Mouse (Mus musculus): ENCODE data around the gene Hs3st5. TPM values are rescaled to one million over a fixed set of nuclear protein-coding genes. Genes with fewer than 3 reads are reported as not detected.
A peak's percentile ranks its signal among the peaks of the same experiment; 100 is the strongest.
"Not testable (repeated sequence)": the region's sequence is repeated elsewhere in the genome, so short reads cannot be mapped to it uniquely, and the experiment has no call there.

The Hs3st5 gene
- total RNA-seq (2022) = 1 to 10 TPM; 1.3 to 2.3 (median 1.8) TPM

DNA sequence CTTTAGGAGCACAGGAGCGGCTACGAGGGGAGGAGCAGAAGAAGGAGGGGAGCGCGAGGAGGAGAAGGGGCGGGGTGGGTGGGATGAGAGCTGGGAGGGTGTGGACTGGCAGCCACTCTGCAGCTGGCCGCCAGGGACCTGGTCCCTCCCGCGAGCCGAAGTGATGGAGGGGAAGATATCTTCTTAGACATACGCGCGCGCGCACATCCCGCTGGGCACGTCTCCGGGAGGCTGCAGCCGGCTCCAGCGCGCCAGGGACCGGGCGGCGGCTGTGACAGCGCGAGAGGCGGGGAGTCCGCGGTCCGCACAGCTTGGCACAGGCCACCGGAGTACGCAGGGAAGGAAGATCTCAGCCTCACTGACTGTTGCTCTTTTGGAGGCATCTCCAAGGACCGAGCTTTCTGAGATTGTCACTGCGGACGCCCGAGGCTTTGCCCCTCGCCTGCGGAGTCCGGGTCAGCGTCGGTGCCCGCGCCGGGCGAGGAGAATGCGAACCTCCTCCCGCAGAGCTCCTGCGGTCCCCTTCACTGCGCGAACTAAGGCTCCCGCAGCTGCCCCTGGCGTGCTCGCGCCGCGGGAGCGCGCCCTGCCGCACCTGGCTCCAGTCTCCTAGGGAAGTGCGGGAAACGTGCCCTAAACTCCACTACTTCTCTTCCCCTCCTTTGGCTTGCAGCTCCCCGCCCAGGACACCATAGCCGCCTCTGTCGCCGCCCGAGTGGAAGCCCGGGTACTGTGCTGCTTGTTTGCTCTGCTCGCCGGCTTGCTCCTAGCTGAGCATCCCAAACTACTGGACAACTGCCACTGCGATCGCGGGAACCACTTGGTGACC is at the start of gene Hs3st5:
Gene Hs3st5 (plus strand): TSS at position 88 of the 829 bp plus-strand sequence.
- DNase-seq (ENCODE audit: low spot score in 2 of 2) = peak; percentile 19 to 31

DNA sequence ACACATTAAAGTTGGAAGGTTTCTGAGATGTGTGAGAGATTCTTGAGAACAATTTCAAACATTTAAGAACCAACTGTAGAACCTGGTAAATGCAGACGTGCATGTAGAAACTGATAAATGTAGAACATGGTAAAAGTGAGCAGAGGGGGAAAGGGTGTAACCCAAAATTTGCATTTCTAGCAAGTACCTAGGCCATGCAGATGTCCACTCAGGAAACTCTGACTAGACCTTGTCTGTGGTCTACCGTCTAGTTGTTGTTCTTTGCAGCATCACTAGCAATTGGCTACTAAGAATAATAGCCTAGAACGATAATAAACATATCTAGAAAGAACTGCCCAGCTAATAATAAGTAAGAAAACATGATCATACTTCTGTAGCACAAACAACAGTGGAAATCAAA is 38.0 kb upstream of the Hs3st5 start:
- DNase-seq (ENCODE audit: low spot score in 2 of 2) = no peak

DNA sequence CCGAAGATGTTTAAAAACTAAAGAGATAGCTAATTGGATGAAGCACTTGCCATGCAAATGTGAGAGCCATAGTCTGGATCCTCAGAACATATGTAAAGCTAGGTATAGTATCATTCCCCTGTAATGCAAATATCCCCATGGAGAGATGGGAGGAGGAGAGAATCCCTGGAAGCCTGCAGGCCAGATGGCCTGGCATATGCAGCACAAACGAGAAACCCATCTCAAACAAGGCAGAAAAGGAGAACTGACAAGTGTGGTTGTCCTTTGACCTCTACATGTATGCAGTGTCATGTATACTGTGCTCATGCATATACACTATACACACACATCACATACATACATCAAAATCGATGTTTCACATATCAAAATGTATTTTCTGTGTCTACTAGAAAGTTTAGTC is 35.5 kb upstream of the Hs3st5 start:
- no peak for DNase-seq (ENCODE audit: low spot score in 2 of 2)

DNA sequence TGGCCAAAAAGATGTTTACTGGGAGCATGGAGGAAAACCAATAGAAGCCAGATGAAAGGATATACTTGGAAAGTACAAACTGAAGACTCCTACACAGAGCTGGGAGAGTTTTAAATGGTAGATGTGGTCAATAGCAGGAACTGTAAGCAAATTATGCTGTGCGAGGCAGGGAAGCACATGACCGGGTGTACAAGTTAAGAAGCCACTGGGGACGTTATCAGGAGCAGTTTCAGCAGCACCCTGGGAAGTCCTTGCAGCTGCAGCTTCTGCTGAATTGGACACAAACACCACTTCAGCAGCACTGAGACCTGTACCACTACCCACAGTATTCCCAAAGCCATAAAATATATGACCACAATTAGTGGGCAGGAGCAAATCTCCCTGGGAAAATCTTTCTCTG is 31.8 kb upstream of the Hs3st5 start:
- no peak for DNase-seq (ENCODE audit: low spot score in 2 of 2)

DNA sequence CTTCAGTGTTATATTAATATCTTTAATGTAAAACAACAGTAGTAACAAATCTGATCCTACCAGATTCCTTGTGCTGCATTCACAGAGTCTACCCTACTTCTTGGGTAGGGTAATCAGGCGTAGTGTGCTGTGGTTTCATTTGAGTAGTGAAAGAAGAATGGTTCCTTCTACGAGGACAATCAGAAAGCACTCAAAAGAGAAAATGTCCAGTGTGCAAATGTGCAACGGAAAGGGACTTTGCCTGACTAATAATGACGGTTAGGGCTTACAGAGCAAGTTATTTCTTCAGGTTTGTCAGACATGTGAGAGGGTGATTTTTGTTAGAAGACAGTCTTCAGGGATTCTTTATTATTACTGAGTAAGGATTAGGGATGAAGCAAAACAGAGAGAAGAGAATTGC is 29.1 kb upstream of the Hs3st5 start:
- DNase-seq (ENCODE audit: low spot score in 2 of 2) = no peak

DNA sequence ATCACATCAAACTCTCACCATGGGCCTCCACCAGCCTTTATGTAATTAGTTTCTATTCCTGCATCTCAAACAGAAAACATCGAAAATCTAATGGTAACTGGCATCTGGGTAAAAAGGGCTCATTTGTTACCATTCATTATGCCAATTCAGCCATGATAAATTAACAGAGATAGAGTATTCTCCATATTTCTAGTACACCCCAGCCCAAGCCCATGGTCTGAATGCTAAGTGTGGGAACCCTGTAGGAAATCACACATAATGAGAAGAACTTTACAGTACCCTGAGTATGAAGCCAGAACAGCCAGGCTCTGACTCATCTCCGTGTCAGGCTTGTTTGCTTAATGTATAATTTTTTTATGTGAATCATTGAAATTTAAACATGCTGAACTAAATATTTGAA is 23.3 kb upstream of the Hs3st5 start:
- DNase-seq (ENCODE audit: low spot score in 2 of 2) = no peak

DNA sequence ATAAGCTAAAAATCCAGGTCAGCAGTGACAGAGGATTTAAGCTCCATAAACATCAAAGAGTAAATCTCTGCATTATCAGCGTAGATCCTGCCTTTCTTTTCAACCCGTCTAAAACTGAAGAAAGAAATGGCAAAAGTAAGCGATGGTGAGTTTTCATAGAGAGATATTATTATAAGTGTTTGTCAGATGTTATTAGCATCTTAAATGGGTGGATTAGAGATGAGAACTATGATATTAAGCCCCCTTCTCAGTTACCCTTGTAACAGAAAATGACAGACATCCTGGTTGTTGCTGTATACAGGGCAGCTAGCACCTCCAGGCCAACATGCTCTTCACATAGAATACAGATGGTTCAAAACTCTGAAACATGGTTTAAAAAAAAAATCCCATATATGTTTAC is 22.6 kb upstream of the Hs3st5 start:
- no peak for DNase-seq (ENCODE audit: low spot score in 2 of 2)

DNA sequence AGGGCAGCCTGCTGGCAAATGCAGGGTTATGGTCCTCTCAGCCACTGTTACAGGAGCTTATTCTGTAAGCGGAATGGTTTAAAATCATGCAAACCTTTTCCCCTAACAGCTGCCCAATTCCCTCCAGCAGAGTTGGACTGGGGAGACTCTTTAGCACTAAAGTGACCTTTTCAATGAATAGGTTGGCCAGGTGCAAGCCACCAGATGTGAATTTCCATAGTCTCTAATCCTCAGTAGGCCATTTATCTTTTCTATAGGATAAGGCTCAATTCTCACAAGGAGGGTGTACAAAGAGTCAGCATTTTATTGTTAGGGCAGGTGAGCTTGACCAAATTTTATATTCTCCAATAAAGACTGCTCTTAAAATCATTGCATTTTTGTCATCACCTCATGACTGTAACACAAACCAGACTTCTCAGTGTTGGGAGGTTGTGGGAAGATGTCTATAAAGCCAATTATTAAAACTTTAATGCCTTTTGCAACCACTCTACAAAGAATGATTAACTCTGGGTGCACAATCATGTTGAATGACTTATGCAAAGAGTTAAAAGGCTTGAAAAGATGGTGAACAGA is 21.8 kb upstream of the Hs3st5 start:
- no peak for DNase-seq (ENCODE audit: low spot score in 2 of 2)

DNA sequence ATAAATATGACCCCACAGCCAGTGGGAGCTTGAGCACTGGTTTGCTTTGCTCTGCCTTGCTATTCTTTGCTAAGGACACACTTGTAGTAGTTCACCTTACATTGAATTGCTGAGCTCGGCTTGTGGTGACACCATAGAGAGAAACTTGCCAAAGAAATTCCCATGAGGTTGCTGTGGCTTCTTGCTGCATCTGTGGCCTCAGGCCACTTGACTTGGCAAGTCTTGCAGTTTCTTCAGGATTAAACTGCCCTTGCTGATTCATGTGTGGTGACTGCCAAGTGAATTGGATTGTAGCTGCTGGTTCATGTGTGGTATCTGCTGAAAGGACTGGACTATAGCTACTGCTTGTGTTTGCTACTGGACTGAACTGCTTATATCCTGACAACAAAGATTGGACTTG is 13.0 kb upstream of the Hs3st5 start:
- no peak for DNase-seq (ENCODE audit: low spot score in 2 of 2)

DNA sequence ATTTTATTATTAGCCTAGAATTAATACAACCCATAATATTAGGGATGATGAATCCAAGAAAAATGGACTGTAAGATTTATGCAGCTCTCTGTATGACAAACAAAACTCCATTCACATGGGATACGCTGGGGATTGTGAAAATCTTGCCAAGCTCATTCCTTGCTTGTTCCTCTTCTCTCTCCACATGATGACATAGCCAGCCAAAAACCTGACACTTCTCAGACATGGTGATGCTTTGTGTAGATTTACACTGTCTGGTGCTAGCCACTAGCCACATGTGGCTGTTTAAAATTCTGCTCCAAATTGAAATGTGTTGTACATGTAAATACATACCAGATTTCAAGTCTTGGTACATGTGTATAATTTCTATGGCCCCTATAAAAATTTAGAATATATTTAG is 6.9 kb upstream of the Hs3st5 start:
- no peak for DNase-seq (ENCODE audit: low spot score in 2 of 2)

DNA sequence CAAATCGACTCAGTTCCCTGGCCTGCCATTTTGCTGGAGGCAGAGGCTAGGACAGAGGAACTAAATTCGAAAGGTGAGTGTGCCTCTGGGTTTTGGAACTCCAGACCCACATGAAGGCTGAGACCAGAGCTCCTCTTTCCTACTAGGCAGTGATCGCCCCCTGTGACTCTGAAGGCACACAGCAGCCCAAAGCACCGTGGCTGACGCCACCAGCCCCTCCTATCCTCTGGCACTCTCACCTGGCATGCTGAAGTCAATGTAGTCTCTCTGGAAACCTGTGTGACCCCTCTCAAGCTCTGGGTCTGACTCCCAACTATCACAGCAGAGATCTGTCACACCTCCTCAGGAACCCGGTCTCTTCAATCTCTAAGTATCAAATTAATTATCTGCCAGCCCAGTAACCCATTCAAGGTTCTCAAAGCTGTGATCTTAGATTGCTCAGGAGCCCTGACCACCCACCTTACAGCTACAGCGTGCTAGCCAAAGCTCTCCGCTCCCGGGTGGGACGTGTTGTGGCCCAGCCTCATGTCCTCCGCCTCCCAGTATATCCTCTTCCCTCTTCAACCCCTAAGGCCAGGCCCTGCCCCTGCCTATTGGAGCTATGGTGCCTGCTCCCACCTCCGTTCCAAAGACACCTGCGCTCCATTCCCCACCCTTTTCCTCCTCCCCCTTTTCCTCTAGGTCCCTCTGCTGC is 434 bp upstream of the Hs3st5 start:
- no peak for DNase-seq (ENCODE audit: low spot score in 2 of 2)

DNA sequence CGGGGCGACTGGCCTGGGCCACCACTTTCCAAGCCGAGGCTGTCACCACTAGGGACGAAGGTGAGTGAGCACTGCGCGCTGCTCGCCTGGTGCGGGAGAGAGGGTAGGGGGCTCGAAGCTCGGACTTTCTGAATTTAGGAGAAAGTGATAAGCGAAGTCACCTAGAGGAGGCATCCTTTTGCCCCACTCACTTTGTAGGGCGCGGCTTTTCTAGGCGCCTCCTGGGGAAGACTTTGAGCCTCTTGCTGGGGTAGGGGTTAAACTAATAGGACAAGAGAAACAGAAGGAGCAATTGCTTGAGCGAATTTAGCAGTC is 899 bp downstream of the Hs3st5 start:
- no peak for DNase-seq (ENCODE audit: low spot score in 2 of 2)

DNA sequence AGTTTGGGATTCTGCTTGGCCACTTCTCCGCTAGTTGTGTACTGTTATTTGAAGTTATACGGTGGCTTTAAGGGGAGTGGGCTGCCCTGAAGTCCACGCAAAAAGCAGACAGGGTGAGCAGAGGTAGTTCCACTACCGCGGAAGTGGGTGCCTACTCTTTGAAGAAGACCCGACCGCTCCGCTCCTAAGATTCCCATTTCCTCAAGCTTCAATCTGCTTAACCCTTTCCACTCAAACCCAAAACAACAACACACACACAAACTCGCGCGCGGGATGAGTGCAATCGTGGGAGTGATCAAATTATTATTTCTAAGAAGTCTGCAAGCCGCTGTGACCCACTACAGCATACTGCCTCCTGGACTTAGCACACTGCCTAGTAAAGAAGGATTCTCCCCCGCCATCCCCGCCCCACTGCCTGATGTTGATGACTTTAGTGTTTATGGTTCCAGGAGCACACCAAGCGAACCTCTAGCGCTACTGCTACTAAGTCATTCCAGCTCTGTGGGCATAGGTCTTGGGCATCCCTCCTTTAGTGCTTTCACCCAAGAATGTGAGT is 1.5 kb downstream of the Hs3st5 start:
- no peak for DNase-seq (ENCODE audit: low spot score in 2 of 2)

DNA sequence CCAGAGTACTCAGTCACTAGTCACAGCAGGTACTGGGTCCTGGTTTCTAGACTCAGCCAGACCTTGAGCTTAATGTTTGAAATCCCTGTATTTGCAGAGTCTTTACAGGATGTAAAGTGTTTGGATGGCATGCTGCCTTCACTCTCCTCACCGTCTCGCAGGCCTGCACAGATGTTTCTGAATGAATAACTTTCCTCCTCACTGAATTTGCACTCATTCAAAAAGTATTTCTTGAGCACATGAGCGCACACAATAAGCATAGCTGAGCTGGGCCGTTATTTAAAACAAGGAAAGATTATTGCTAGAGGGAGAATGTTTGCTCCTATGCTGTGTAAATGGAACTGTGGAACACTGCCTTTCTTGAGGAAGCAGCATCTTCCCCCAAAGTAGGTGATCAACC is 2.9 kb downstream of the Hs3st5 start:
- DNase-seq (ENCODE audit: low spot score in 2 of 2) = no peak

DNA sequence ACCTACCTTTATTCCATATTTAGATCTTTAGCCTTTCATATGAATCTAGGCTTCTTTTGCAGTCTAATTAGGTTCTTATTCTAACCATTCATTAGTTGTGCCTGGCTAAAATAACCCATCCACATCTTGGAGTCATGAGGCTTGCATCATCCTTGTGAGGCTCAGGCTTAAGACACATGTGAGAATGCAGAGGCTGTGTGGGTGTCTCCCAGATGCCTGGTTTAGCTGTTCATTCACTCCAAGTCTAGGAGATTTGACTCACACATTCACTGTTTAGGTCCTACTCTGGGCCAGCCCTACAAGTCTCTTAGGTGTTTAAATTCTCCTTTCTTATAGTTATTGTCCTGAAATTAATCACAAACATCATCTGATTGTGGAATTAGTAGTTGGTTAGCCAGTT is 17.3 kb downstream of the Hs3st5 start:
- no peak for DNase-seq (ENCODE audit: low spot score in 2 of 2)

DNA sequence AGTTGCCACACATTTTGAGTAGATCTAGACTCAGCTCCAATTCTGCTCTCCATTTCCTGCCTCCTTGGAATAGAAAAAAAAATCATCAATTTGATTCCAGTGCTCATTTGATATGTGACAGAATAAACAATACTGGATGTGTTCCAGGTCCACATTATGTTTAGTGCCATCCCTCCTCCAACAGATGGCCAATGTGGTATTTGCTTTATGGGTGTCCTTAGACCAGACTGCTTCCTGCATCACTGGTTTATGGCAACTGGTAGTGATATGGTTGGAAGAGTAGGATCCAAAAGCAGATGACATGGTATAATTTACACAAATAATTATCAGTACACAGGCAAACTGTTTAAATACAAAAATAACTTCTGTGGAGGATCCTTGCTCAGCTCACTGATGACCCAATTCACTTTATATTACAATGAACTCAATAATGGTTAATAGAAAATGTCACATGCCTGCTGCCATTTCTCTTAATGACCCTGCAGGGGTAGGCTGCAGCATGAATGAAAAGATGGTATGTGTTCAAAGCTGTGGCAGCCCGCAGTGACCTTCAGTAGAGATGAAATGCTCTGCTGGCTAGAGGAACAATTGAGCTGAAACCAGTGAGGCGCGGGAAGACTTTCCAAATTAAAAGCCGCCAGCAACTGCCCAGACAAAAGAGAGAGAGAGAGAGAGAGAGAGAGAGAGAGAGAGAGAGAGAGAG is 27.2 kb downstream of the Hs3st5 start:
- DNase-seq (ENCODE audit: low spot score in 2 of 2) = no peak

DNA sequence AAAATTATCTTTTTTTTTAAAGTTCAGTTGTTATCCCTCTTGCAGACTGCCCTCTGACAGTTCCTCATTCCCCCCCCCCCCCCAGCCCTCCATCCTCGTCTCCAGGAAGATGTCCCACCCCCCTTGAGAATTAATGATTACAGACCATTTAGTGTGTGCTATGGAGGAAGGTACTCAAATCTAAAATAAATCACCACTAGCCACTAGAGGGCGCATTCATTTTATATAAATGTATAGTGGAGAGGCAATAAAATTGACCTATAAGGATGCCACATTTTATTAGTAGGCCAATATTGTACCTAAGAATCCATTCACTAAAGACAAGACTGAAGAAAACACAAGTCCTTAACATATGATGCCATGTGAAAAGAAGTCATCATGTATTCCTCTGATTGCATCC is 40.0 kb downstream of the Hs3st5 start:
- no peak for DNase-seq (ENCODE audit: low spot score in 2 of 2)

DNA sequence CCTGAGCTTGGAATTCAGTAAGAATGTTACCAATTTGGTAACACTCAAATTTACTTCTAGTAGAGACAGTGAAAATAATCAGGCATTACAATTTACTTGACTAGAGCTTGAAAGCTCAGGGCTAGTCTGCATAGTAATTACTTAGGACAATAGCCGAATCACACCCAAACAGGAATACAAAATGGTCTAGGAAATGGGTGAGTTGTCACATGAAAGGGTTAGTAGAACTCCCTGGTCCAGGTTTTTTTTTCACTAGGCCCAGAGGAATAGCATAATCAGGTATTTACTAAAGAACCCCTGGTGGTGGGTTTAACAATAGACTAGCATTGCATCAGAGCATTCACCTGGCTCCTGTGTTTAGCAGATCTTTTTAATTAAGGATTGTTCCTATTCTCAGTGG is 41.1 kb downstream of the Hs3st5 start:
- not testable (repeated sequence) for DNase-seq (ENCODE audit: low spot score in 2 of 2)

DNA sequence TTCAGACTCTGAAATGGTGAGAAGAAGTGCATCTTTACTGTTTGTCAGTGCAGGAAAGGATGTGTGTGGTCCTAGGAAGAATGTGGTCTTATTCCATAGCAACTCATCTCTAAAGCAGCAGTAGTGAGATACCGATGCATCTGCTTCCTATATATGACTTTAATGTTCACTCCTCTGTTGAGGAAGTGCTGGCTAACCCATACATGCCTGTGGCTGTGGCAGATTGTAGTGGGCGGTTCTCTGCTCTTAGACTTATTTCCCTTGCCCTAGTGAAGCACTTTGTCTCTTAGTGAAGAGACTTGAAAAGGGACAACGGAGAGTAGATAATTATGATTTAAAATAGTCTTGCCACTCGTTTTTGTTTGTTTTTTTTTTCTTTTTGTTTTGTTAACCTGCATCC is 47.4 kb downstream of the Hs3st5 start:
- DNase-seq (ENCODE audit: low spot score in 2 of 2) = no peak

DNA sequence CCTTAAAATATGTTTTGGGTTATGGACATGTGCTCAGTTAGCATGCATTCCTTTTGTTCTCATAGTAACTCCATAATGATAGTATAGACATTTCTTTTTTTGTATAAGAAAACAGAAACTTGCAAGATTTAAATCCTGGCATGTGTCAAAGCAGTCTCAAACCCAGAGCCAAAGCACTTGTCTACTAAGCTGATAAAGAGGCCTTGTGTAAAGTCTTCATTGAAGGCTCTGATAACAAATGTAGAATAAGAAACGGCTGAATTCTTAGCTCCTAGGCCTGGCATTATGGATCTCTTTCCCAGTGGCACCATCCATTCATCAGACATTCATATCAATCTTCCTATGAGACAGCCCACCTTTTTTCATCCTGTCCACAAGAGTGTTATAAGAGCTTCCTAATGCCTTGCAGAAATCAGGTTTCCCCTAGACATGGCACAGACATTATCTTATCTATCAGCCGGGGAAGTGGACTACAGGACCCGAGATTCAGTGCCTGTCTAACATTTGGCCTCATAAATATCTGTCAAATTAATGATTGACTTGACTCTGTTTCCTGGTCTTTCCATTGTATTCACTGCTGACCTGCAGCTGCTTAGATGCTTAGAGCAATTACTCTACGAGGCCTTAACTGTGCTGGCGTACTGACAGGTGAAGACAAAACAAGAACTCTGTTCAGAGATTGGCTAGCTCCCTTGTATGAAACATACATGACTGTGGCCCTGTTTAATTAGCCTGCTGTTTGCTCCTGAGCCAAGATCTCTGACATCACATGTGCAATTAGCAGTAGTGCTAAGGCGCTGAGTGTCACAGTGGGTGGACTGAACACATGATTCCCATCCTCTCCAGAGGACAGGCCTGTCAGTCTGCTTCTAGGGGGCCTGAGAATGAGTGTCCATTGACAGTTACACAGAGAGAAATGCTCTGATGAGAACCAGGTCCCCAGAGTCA is 48.6 kb downstream of the Hs3st5 start:
- no peak for DNase-seq (ENCODE audit: low spot score in 2 of 2)

DNA sequence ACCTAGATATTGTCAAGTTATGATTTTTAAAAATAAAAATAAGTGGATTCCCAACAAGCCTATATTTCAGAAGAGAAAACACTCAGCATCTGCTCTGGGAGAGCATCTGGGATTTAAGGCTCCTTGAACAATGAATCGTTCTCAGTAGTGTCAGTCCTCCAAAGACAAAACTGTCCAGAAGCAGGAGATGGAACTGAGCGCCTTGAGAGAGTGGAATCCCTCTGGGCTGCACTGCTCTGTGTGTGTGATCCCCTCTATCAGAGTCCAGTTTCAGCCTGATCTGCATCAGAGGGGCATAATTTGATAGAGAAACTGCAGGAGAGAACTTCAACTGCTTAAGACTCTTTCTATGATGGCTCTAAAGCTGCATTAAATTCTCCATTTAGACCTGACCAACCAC is 49.5 kb downstream of the Hs3st5 start:
- no peak for DNase-seq (ENCODE audit: low spot score in 2 of 2)
